Mouse (Mus musculus): ENCODE measurements around the gene Acox3.

GRCm38 (mm10) chr5:35571546-35571945 is 11.3 kb upstream of the Acox3 start:
- TF ChIP-seq CTCF (IDR thresholded peaks at IDR 0.05; ENCODE audit: extremely low read depth, insufficient read depth, low read length) (no peak), POLR2A (IDR thresholded peaks at IDR 0.05; ENCODE audit: extremely low read depth, insufficient read depth, low read length) (no peak)
